Mouse (Mus musculus): ENCODE data around the gene Ywhab. TPM values are rescaled to one million over a fixed set of nuclear protein-coding genes. Genes with fewer than 3 reads are reported as not detected.

Ywhab gene
- polyA plus RNA-seq, 1 experiment from 2014 or later = 356 TPM

DNA sequence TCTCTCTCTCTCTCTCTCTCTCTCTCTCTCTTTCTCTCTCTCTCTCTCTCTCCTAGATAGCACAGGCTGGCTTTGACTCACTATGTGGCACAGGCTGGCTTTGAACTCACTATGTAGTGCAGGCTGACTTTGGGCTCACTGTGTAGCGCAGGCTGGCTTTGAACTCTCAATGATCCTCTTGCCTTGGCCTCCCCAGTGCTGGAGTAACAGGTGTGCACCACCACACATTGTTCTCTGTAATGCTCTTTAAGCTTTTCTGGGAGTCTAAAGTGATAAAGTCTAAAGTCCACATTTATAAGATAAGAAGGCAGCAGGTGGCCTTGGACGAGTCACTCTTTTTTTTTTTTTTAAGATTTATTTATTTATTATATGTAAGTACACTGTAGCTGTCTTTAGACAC lies 46.8 kb downstream of the Ywhab start:
- Histone ChIP-seq H3K4me3 (ENCODE audit: low read depth, low read length) (no peak overlapping the region), H3K9ac (ENCODE audit: low read length) (no peak overlapping the region), H3K27me3 (ENCODE audit: control insufficient read depth, insufficient read depth, low read length) (no peaks in the 10 kb centered on the region), H3K4me2 (ENCODE audit: low read depth) (no peak overlapping the region), H3K27ac (ENCODE audit: low read depth, low read length) (no peak overlapping the region), H3K9me3 (ENCODE audit: control insufficient read depth, low read length) (no peaks in the 10 kb centered on the region), H3K4me1 (ENCODE audit: control insufficient read depth, insufficient read depth, low read length) (no peaks in the 10 kb centered on the region), H3K36me3 (ENCODE audit: control insufficient read depth, insufficient read depth, low read length) (no peaks in the 10 kb centered on the region)
- 86% methylated on average over 2 of the region's 2 CpGs for WGBS
- DNase-seq (ENCODE audit: low spot score) (no peak), ATAC-seq (ENCODE audit: insufficient read depth, low FRiP score, low TSS enrichment) (no peak)

DNA sequence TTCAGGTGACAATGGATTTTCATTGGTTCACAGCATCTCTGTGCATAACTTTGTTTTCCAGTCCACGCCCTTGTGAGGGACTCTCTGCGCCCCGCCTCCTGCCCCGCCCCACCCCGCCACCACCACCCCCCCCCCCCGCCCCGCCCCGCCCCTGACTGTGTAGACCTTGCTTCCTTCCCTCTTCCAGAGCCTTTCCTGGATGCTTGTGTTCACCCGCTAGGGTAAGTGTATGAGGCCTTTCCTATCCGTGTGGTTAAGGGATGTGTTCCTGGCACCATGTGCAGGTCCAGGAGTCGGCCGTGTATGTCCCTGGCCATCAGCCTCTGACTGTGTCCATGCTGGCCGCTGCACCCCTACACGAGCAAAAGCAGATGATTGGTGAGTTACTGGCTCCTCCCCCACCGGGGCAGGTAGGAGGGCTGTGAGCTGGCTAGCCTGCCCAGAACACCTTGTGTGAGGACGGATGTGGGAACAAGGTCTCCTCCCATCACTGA lies 52.5 kb downstream of the Ywhab start:
- no peaks in the 10 kb centered on the region for H3K9me3 ChIP-seq (ENCODE audit: control insufficient read depth, low read length)
- 0 out of 2 replicates have a peak overlapping the region, but pooled peaks have one; percentile 12 for H3K4me3 ChIP-seq (ENCODE audit: low read depth, low read length)
- ATAC-seq (ENCODE audit: insufficient read depth, low FRiP score, low TSS enrichment) (no peak), DNase-seq (ENCODE audit: low spot score) (no peak)
- no peak overlapping the region for H3K9ac ChIP-seq (ENCODE audit: low read length)
- H3K4me1 ChIP-seq (ENCODE audit: control insufficient read depth, insufficient read depth, low read length) = no peaks in the 10 kb centered on the region
- no peak overlapping the region for H3K27ac ChIP-seq (ENCODE audit: low read depth, low read length)
- no peaks in the 10 kb centered on the region for H3K36me3 ChIP-seq (ENCODE audit: control insufficient read depth, insufficient read depth, low read length)
- no peaks in the 10 kb centered on the region for H3K27me3 ChIP-seq (ENCODE audit: control insufficient read depth, insufficient read depth, low read length)
- 6% methylated on average over 15 of the region's 16 CpGs for WGBS
- H3K4me2 ChIP-seq (ENCODE audit: low read depth) = peak overlapping the region; percentile 37

DNA sequence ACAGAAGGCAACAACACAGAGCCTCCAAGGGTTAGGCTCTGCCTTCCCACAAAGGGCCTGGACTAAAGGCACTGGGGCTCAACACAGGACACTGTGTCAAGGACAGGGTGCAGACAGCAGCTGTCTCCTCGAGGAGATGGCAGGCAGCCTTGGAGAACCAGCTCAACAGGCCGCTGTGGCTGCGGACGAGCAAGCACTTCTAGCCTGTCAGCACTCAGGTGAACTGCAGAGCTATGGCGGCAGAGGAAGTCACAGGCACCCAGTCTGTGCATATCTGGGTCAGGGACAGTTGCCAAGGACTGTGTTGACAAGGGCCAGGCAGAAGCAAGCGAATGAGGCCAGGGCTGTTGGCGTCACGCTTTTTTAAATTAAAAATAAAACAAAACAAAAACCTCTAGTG lies 59.0 kb downstream of the Ywhab start:
- Histone ChIP-seq H3K27me3 (ENCODE audit: control insufficient read depth, insufficient read depth, low read length) (no peaks in the 10 kb centered on the region), H3K9ac (ENCODE audit: low read length) (no peak overlapping the region), H3K4me3 (ENCODE audit: low read depth, low read length) (no peak overlapping the region), H3K4me2 (ENCODE audit: low read depth) (no peak overlapping the region), H3K4me1 (ENCODE audit: control insufficient read depth, insufficient read depth, low read length) (no peaks in the 10 kb centered on the region), H3K27ac (ENCODE audit: low read depth, low read length) (no peak overlapping the region), H3K36me3 (ENCODE audit: control insufficient read depth, insufficient read depth, low read length) (peaks cover 7% of the 10 kb centered on the region), H3K9me3 (ENCODE audit: control insufficient read depth, low read length) (no peaks in the 10 kb centered on the region)
- WGBS = 90% methylated on average over 8 of the region's 8 CpGs
- ATAC-seq (ENCODE audit: insufficient read depth, low FRiP score, low TSS enrichment) (no peak), DNase-seq (ENCODE audit: low spot score) (no peak)

DNA sequence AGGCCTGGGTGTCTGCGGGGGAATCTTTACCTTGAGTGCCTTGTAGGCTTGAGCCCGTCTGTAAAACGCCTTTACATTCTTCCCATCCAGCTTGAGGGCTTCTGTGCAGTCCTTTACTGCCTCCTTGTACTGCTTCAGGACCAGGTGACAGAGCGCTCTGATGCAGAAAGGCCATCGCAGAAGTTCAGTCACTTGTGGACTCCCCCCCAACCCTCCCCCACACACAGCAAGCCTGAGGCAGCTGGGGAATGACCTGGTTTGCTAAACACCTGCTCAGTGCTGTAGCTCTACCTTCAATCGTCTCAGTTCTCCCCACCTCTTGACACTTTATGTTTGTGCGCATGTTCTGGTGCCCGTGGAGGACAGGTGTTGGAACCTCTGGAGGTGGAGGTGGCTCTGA lies 59.9 kb downstream of the Ywhab start:
- Histone ChIP-seq H3K4me1 (ENCODE audit: control insufficient read depth, insufficient read depth, low read length) (no peaks in the 10 kb centered on the region), H3K4me2 (ENCODE audit: low read depth) (no peak overlapping the region), H3K4me3 (ENCODE audit: low read depth, low read length) (no peak overlapping the region), H3K36me3 (ENCODE audit: control insufficient read depth, insufficient read depth, low read length) (peaks cover 9% of the 10 kb centered on the region), H3K27me3 (ENCODE audit: control insufficient read depth, insufficient read depth, low read length) (no peaks in the 10 kb centered on the region), H3K9ac (ENCODE audit: low read length) (no peak overlapping the region), H3K9me3 (ENCODE audit: control insufficient read depth, low read length) (no peaks in the 10 kb centered on the region), H3K27ac (ENCODE audit: low read depth, low read length) (no peak overlapping the region)
- WGBS = 94% methylated on average over 8 of the region's 8 CpGs
- no peak for DNase-seq (ENCODE audit: low spot score)
- ATAC-seq (ENCODE audit: insufficient read depth, low FRiP score, low TSS enrichment) = no peak

DNA sequence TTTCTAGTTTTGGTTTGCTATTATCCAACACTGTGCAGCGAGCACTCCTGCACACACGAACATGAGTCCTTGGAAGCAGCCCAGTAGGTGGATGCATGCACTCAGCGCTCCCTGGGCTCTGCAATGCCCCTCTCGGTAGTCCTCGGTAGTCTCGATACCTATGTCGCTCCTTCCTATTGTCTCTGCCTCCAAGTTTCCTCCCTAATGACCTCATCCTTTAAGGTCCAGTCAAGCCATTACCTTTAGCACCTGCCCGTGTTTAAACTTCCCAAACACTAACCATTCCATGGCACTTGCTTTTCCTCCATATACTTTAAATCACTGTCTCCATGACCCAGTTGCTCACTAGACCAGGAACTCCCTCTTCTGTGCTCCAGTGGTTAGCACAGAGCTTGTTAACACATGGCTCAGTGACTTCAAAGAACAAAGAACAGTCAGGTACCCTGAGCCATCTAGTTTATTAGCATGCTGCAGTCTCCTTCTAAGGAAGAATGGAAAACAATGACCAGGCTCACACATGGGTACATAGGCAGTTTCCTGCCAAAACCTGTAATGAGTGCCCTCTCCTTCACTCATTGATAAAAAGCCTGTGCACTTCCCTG lies 65.0 kb downstream of the Ywhab start:
- peaks cover 12% of the 10 kb centered on the region for H3K36me3 ChIP-seq (ENCODE audit: control insufficient read depth, insufficient read depth, low read length)
- 91% methylated on average over 8 of the region's 8 CpGs for WGBS

More for the DNA sequence above, 65.0 kb downstream of the Ywhab start:
- Histone ChIP-seq H3K27ac (ENCODE audit: low read depth, low read length) (no peak overlapping the region), H3K9me3 (ENCODE audit: control insufficient read depth, low read length) (no peaks in the 10 kb centered on the region), H3K4me3 (ENCODE audit: low read depth, low read length) (no peak overlapping the region), H3K4me2 (ENCODE audit: low read depth) (no peak overlapping the region), H3K9ac (ENCODE audit: low read length) (no peak overlapping the region), H3K27me3 (ENCODE audit: control insufficient read depth, insufficient read depth, low read length) (no peaks in the 10 kb centered on the region), H3K4me1 (ENCODE audit: control insufficient read depth, insufficient read depth, low read length) (no peaks in the 10 kb centered on the region)
- DNase-seq (ENCODE audit: low spot score) (no peak), ATAC-seq (ENCODE audit: insufficient read depth, low FRiP score, low TSS enrichment) (no peak)

Other genes with a start within 250 kb of the Ywhab start
- gene Ada, start 244.7 kb upstream of the Ywhab start, polyA plus RNA-seq (2014; fragmentation: Nextera tagmentation; extraction: Ambion mirVana) = 5.1 and 8.6 TPM in 2 replicates
- gene Ccn5, start 174.1 kb upstream of the Ywhab start, polyA plus RNA-seq (2014; fragmentation: Nextera tagmentation; extraction: Ambion mirVana) = 0.27 and 0.44 TPM in 2 replicates
- not detected in 2 replicates for gene Kcnk15, start 141.3 kb upstream of the Ywhab start, polyA plus RNA-seq (2014; fragmentation: Nextera tagmentation; extraction: Ambion mirVana)
- 0.73 and 0.78 TPM in 2 replicates for gene Rims4, start 76.3 kb upstream of the Ywhab start, polyA plus RNA-seq (2014; fragmentation: Nextera tagmentation; extraction: Ambion mirVana)
- 1.5 and 1.6 TPM in 2 replicates for gene Pabpc1l, start 30.5 kb downstream of the Ywhab start, polyA plus RNA-seq (2014; fragmentation: Nextera tagmentation; extraction: Ambion mirVana)
- 34.5 and 34.8 TPM in 2 replicates for gene Stk4, start 75.4 kb downstream of the Ywhab start, polyA plus RNA-seq (2014; fragmentation: Nextera tagmentation; extraction: Ambion mirVana)
- gene Tomm34, start 76.2 kb downstream of the Ywhab start, polyA plus RNA-seq (2014; fragmentation: Nextera tagmentation; extraction: Ambion mirVana) = 50.5 and 51.2 TPM in 2 replicates
- 0.21 TPM in 1 of 2 replicates, not detected in the other for gene Kcns1, start 176.2 kb downstream of the Ywhab start, polyA plus RNA-seq (2014; fragmentation: Nextera tagmentation; extraction: Ambion mirVana)
- gene Wfdc5, start 187.8 kb downstream of the Ywhab start, polyA plus RNA-seq (2014; fragmentation: Nextera tagmentation; extraction: Ambion mirVana) = not detected in 2 replicates
- gene Wfdc12, start 195.6 kb downstream of the Ywhab start, polyA plus RNA-seq (2014; fragmentation: Nextera tagmentation; extraction: Ambion mirVana) = not detected in 2 replicates
- gene Wfdc15a, start 205.2 kb downstream of the Ywhab start, polyA plus RNA-seq (2014; fragmentation: Nextera tagmentation; extraction: Ambion mirVana) = not detected in 2 replicates
- gene Wfdc15b, start 226.7 kb downstream of the Ywhab start, polyA plus RNA-seq (2014; fragmentation: Nextera tagmentation; extraction: Ambion mirVana) = not detected in 2 replicates
- gene Svs2, start 243.5 kb downstream of the Ywhab start, polyA plus RNA-seq (2014; fragmentation: Nextera tagmentation; extraction: Ambion mirVana) = not detected in 2 replicates